Mouse (Mus musculus) small intestine, adult 2 months (tissue): ENCODE data around the gene Pex5. TPM values are rescaled to one million over a fixed set of nuclear protein-coding genes. Genes with fewer than 3 reads are reported as not detected.
"Not testable (repeated sequence)": the region's sequence is repeated elsewhere in the genome, so short reads cannot be mapped to it uniquely, and the experiment has no call there.

Source experiments
- H3K27ac ChIP-seq: fragments of 200-500 bp; 2 replicates; pipeline ENCODE4 v1.5.1; 2012; ENCODE audit warnings: low read depth, low read length, control low read depth, inconsistent platforms; ENCODE audit not compliant: insufficient read depth
- H3K27me3 ChIP-seq: fragments of 200-500 bp; 2 replicates; pipeline ENCODE4 v1.6.1; 2012; ENCODE audit warnings: mild to moderate bottlenecking, moderate library complexity, low read length, inconsistent platforms; ENCODE audit not compliant: control insufficient read depth, insufficient read depth
- H3K36me3 ChIP-seq: fragments of 200-500 bp; 2 replicates; pipeline ENCODE4 v1.6.1; 2012; ENCODE audit warnings: mild to moderate bottlenecking, low read length, control low read depth, inconsistent platforms; ENCODE audit not compliant: control insufficient read depth, insufficient read depth
- H3K4me1 ChIP-seq: fragments of 200-500 bp; 2 replicates; pipeline ENCODE4 v1.6.1; 2012; ENCODE audit warnings: low read length, inconsistent platforms, mixed read lengths; ENCODE audit not compliant: control insufficient read depth, insufficient read depth, insufficient read length
- H3K4me3 ChIP-seq: fragments of 200-500 bp; 2 replicates; pipeline ENCODE4 v1.5.1; 2012; ENCODE audit warnings: low read depth, mild to moderate bottlenecking, control low read depth, inconsistent platforms, low read length, moderate library complexity
- CTCF ChIP-seq: fragments of 200-500 bp; IDR thresholded peaks from 2 replicates; pipeline ENCODE4 v1.5.1; 2012; ENCODE audit warnings: low read depth, mild to moderate bottlenecking, control low read depth, inconsistent platforms, low read length, moderate library complexity, mixed read lengths; ENCODE audit not compliant: insufficient replicate concordance, insufficient read length; ENCODE audit errors: extremely low read depth
- POLR2A ChIP-seq: fragments of 200-500 bp; IDR thresholded peaks from 2 replicates; pipeline ENCODE4 v1.6.1; 2012; ENCODE audit warnings: low read depth, mild to moderate bottlenecking, control low read depth, inconsistent platforms, low read length, moderate library complexity
- WGBS: fragments of 180-500 bp; shearing (Covaris S2); methylation state at CpG from one replicate; pipeline ENCODE4 v1.1.7; 2018; 5-methylcytosine and 5-hydroxymethylcytosine counted together
- polyA plus RNA-seq: library from polyadenylated mRNA; depleted of rRNA; stranded (reverse); fragments of >200 nt; gene quantifications from 2 replicates; pipeline ENCODE4 v1.2.3, GENCODE M21; 2012

Pex5 gene
- polyA plus RNA-seq, 1 experiment, result 29.1 TPM

- 0 out of 2 replicates have a peak overlapping the region, but pooled peaks have one; percentile 31 for H3K27ac ChIP-seq
- H3K36me3 ChIP-seq, result peaks cover 10% of the 10 kb centered on the region
- TF ChIP-seq CTCF (no peak), POLR2A (no peak)
- no peaks in the 10 kb centered on the region for H3K27me3 ChIP-seq
- 0 out of 2 replicates have a peak, but pooled peaks cover 2% of the 10 kb centered on the region for H3K4me1 ChIP-seq
- H3K4me3 ChIP-seq, result peak overlapping the region; percentile 98
- WGBS, result 2% methylated on average over 45 of the region's 45 CpGs
Measured at GRCm38 (mm10) chr6:124414150-124414926, 529 bp downstream of the Pex5 start.

- Histone ChIP-seq H3K27me3 (no peaks in the 10 kb centered on the region), H3K27ac (no peak overlapping the region), H3K4me3 (no peak overlapping the region), H3K36me3 (peaks cover 12% of the 10 kb centered on the region), H3K4me1 (0 out of 2 replicates have a peak, but pooled peaks cover 2% of the 10 kb centered on the region)
- 57% methylated on average over 3 of the region's 3 CpGs for WGBS
- no peak for TF ChIP-seq CTCF
Measured at GRCm38 (mm10) chr6:124413770-124414149, 1.1 kb downstream of the Pex5 start.

DNA sequence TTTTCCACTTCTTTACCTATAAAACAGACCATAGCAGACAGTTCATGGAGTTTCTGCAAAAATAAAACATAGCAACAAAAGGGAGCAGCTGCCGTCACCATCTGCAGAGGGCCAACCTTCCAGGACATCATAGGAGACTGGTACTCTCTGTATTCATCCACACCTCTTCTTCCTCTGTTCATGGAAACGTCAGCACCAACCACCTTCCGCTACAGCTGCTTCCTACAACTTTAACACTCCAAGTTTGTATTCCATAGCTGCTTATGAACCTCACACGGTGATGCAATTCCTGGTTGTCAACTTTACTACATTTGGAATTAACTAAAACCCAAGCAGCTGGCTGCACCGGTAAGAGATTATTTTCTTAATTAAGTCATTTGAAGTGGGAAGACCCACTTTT, 6.5 kb downstream of the Pex5 start:
- TF ChIP-seq CTCF (no peak), POLR2A (no peak)
- peaks cover 46% of the 10 kb centered on the region for H3K36me3 ChIP-seq
- 83% methylated on average over 5 of the region's 5 CpGs for WGBS
- no peak overlapping the region for H3K4me3 ChIP-seq
- no peaks in the 10 kb centered on the region for H3K27me3 ChIP-seq
- H3K27ac ChIP-seq, result no peak overlapping the region
- H3K4me1 ChIP-seq, result peaks cover 2% of the 10 kb centered on the region; the same call in 1 of the 2 replicates

DNA sequence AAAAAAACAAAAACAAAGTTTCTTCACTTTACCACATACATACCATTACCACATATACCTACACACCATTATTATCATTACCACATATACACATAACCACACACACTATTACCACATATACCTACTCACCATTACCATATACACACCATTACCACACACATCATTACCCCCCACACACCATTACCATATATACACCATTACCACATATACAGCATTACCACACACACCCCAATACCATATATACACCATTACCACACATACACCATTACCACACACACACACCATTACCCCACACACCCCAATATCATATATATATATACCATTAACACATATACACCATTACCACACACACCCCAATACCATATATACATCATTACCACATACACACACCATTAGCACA, 7.7 kb downstream of the Pex5 start:
- H3K27ac ChIP-seq, result no peak overlapping the region
- H3K4me3 ChIP-seq, result no peak overlapping the region
- H3K4me1 ChIP-seq, result peaks cover 2% of the 10 kb centered on the region; the same call in 1 of the 2 replicates
- no peaks in the 10 kb centered on the region for H3K27me3 ChIP-seq
- TF ChIP-seq POLR2A (no peak), CTCF (no peak)
- peaks cover 52% of the 10 kb centered on the region for H3K36me3 ChIP-seq

DNA sequence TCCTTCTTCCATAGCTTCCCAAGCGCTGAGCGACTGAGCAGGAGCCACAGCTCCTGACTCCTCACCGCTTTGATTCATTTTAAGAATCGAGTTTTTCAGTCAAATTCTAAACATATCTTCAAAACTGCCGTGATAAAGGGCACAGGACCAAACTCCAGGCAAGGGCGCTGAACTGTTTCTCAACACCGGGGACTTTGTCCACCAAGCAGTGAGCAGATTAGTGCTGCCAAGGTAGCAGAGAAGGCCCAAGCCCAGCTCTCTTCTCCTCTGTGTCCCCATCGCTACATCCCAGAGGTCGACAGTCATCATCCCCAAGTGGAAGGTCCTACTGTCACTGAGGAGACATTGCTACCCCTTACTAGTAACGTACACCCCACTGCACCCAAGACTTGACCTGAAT, 8.5 kb downstream of the Pex5 start:
- H3K4me3 ChIP-seq, result no peak overlapping the region
- peaks cover 55% of the 10 kb centered on the region for H3K36me3 ChIP-seq
- 72% methylated on average over 10 of the region's 10 CpGs for WGBS
- H3K27me3 ChIP-seq, result no peaks in the 10 kb centered on the region
- peaks cover 2% of the 10 kb centered on the region; the same call in 1 of the 2 replicates for H3K4me1 ChIP-seq
- H3K27ac ChIP-seq, result no peak overlapping the region
- no peak for TF ChIP-seq POLR2A
- no peak for TF ChIP-seq CTCF

- Histone ChIP-seq H3K27ac (no peak overlapping the region), H3K4me1 (no peaks in the 10 kb centered on the region), H3K4me3 (no peak overlapping the region), H3K27me3 (no peaks in the 10 kb centered on the region), H3K36me3 (peaks cover 70% of the 10 kb centered on the region)
- TF ChIP-seq POLR2A, result no peak
- no peak for TF ChIP-seq CTCF
- 91% methylated on average over 6 of the region's 6 CpGs for WGBS
Measured at GRCm38 (mm10) chr6:124399738-124400137, 15.1 kb downstream of the Pex5 start.

DNA sequence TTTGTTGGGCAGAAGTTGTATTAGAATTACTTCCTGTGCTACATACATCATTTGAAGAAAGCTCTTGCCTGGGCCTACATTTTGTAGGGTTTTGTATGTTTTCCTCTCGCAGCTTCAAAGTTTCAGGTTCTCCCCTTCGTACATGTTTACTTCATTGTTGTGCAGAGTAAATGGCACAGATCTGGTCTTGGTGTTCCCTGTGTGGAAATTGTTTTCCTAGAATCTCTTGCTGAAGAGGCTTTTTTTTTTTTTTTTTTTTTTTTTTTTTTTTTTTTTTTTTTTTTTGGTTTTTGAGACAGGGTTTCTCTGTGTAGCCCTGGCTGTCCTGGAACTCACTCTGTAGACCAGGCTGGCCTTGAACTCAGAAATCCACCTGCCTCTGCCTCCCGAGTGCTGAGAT, 19.9 kb downstream of the Pex5 start:
- H3K4me3 ChIP-seq, H3K27ac ChIP-seq, H3K27me3 ChIP-seq, H3K4me1 ChIP-seq: not testable (repeated sequence)
- H3K36me3 ChIP-seq, result peaks cover 30% of the 10 kb centered on the region
- 94% methylated on average over 3 of the region's 3 CpGs for WGBS
